Mouse (Mus musculus) liver, adult 2 months (tissue): ENCODE measurements at regions not wholly inside any gene's neighbourhood (a gene's known extent, or its start where the extent isn't known, plus 50 kb on each side); places are given as distances from the start of the nearest gene placed in this dataset.

ENCODE experiments used
- CTCF ChIP-seq: fragments of 200-500 bp; IDR thresholded peaks from 2 replicates; pipeline ENCODE4 v1.5.1; 2011; ENCODE audit warnings: low read depth, low read length, control low read depth
- POLR2A ChIP-seq: fragments of 200-500 bp; IDR thresholded peaks from 2 replicates; pipeline ENCODE4 v1.6.1; 2011; ENCODE audit warnings: low read length, control low read depth; ENCODE audit not compliant: insufficient read depth; ENCODE audit errors: extremely low read depth

GRCm38 (mm10) chr10:109383758-109384157 lies 373.0 kb upstream of the Syt1 start:
- no peak for TF ChIP-seq CTCF
- no peak for TF ChIP-seq POLR2A
